Comparison of ENCODE assay signal across 10 mouse cellular contexts in genomic region chr4:141049476-141049835, GRCm38 (mm10). TPM values are rescaled to one million over a fixed set of nuclear protein-coding genes. Genes with fewer than 3 reads are reported as not detected.
DNase-seq lines count a peak whose midpoint lies in the region; ATAC-seq lines count a peak whose summit lies in the region.
"Had no signal": no experiment of that assay in that cellular context is flagged by ENCODE, and none has a peak within 500 bp of the region (broad histone marks: within the 10 kb centered on the region; RNA-seq: fewer than 3 reads in every experiment).

No protein-coding gene starts in this region.

- H3K9ac ChIP-seq in embryonic facial prominence, embryonic 12.5 days: peak overlapping the region; percentile 29; the same call in 1 of the 2 replicates
- 0 out of 2 replicates have a peak overlapping the region, but pooled peaks have one; percentile 32 for H3K9ac ChIP-seq in kidney, embryonic 16.5 days (replicated peaks; ENCODE audit: low read length)
- H3K9ac ChIP-seq in midbrain, embryonic 16.5 days (ENCODE audit: low read depth, low read length): peak overlapping the region; percentile 59
- H3K9ac ChIP-seq in heart, embryonic 11.5 days (ENCODE audit: low read depth, low read length): no peak overlapping the region

- H3K4me3 ChIP-seq in embryonic facial prominence, embryonic 12.5 days: no peak overlapping the region
- no peak overlapping the region for H3K4me3 ChIP-seq in kidney, embryonic 16.5 days (ENCODE audit: low read length)
- 0 out of 2 replicates have a peak overlapping the region, but pooled peaks have one; percentile 3 for H3K4me3 ChIP-seq in midbrain, embryonic 16.5 days (ENCODE audit: low read depth, low read length)
- H3K4me3 ChIP-seq in heart, embryonic 11.5 days (ENCODE audit: low read depth, low read length): no peak overlapping the region

- WGBS in embryonic facial prominence, embryonic 12.5 days: 39% methylated on average over 4 of the region's 4 CpGs
- WGBS in kidney, embryonic 16.5 days: 22% methylated on average over 4 of the region's 4 CpGs
- WGBS in midbrain, embryonic 16.5 days: 13% methylated on average over 4 of the region's 4 CpGs
- WGBS in heart, embryonic 11.5 days (ENCODE audit: insufficient replicate concordance): 60% methylated on average over 4 of the region's 4 CpGs

- H3K4me2 ChIP-seq in embryonic facial prominence, embryonic 12.5 days (replicated peaks): no peak overlapping the region
- no peak overlapping the region for H3K4me2 ChIP-seq in kidney, embryonic 16.5 days (replicated peaks; ENCODE audit: low read depth, low read length)
- peak overlapping the region; percentile 45 for H3K4me2 ChIP-seq in midbrain, embryonic 16.5 days (ENCODE audit: low read length)
- no peak overlapping the region for H3K4me2 ChIP-seq in heart, embryonic 11.5 days

- ATAC-seq in embryonic facial prominence, embryonic 12.5 days (ENCODE audit: insufficient number of reproducible peaks, insufficient read depth, low FRiP score, low TSS enrichment): no peak
- ATAC-seq in kidney, embryonic 16.5 days (ENCODE audit: low FRiP score, low TSS enrichment): no peak
- ATAC-seq in midbrain, embryonic 16.5 days: peak; percentile 65
- no peak for ATAC-seq in heart, embryonic 11.5 days (replicated peaks; ENCODE audit: insufficient number of reproducible peaks, low FRiP score, low TSS enrichment)
- ATAC-seq: Patski had no signal

- H3K27ac ChIP-seq in embryonic facial prominence, embryonic 12.5 days: 0 out of 2 replicates have a peak overlapping the region, but pooled peaks have one; percentile 18
- H3K27ac ChIP-seq in kidney, embryonic 16.5 days (ENCODE audit: low read length): peak overlapping the region; percentile 3; the same call in 1 of the 2 replicates
- peak overlapping the region; percentile 97 for H3K27ac ChIP-seq in midbrain, embryonic 16.5 days (ENCODE audit: low read length)
- no peak overlapping the region for H3K27ac ChIP-seq in heart, embryonic 11.5 days (ENCODE audit: low read depth, low read length)

- DNase-seq in brain, adult 2 months (ENCODE audit: low read depth, low spot score): peak; percentile 79
- DNase-seq in spleen, postnatal 10 days (ENCODE audit: low spot score in 2 of 2): no peak
- no peak for DNase-seq in spleen, postnatal 36 days (ENCODE audit: low spot score in 2 of 2)
- no peak for DNase-seq in c-Kit-positive CD71-positive TER-119-positive erythroid progenitor cells, embryonic 14.5 days (ENCODE audit: low spot score)

- H3K9me3 ChIP-seq in embryonic facial prominence, embryonic 12.5 days: no peaks in the 10 kb centered on the region
- no peaks in the 10 kb centered on the region for H3K9me3 ChIP-seq in kidney, embryonic 16.5 days (ENCODE audit: low read length)
- H3K9me3 ChIP-seq in midbrain, embryonic 16.5 days (replicated peaks; ENCODE audit: control insufficient read depth, low read length, poor library complexity, severe bottlenecking): no peaks in the 10 kb centered on the region
- H3K9me3 ChIP-seq in heart, embryonic 11.5 days (replicated peaks; ENCODE audit: control insufficient read depth, low read length): no peaks in the 10 kb centered on the region

- peaks cover 18% of the 10 kb centered on the region for H3K4me1 ChIP-seq in embryonic facial prominence, embryonic 12.5 days
- peaks cover 70% of the 10 kb centered on the region for H3K4me1 ChIP-seq in kidney, embryonic 16.5 days (ENCODE audit: insufficient read depth, low read length)
- peaks cover 54% of the 10 kb centered on the region for H3K4me1 ChIP-seq in midbrain, embryonic 16.5 days (ENCODE audit: control insufficient read depth, insufficient read depth, low read length)
- H3K4me1 ChIP-seq in heart, embryonic 11.5 days (ENCODE audit: control insufficient read depth, insufficient read depth, low read length): peaks cover 12% of the 10 kb centered on the region; the same call in 1 of the 2 replicates

- peaks cover 21% of the 10 kb centered on the region for H3K36me3 ChIP-seq in embryonic facial prominence, embryonic 12.5 days
- peaks cover 14% of the 10 kb centered on the region; the same call in 1 of the 2 replicates for H3K36me3 ChIP-seq in kidney, embryonic 16.5 days (ENCODE audit: insufficient read depth, low read length)
- 0 out of 2 replicates have a peak, but pooled peaks cover 3% of the 10 kb centered on the region for H3K36me3 ChIP-seq in midbrain, embryonic 16.5 days (ENCODE audit: control insufficient read depth, insufficient read depth, low read length)
- H3K36me3 ChIP-seq in heart, embryonic 11.5 days (ENCODE audit: control insufficient read depth, insufficient read depth, low read length): peaks cover 6% of the 10 kb centered on the region

- no peaks in the 10 kb centered on the region for H3K27me3 ChIP-seq in embryonic facial prominence, embryonic 12.5 days
- no peaks in the 10 kb centered on the region for H3K27me3 ChIP-seq in kidney, embryonic 16.5 days (ENCODE audit: insufficient read depth, low read length)
- H3K27me3 ChIP-seq in midbrain, embryonic 16.5 days (ENCODE audit: control insufficient read depth, insufficient read depth, low read depth, low read length): no peaks in the 10 kb centered on the region
- H3K27me3 ChIP-seq in heart, embryonic 11.5 days (ENCODE audit: control insufficient read depth, insufficient read depth, low read length): no peaks in the 10 kb centered on the region
- H3K27me3 ChIP-seq: Patski had no signal

RNA-seq across cellular contexts. Expression of gene Crocc, which starts 10.9 kb away (rescaled TPM):
- 13.2 TPM in 2 replicates for polyA plus RNA-seq in embryonic facial prominence, embryonic 12.5 days (2016; fragmentation: Nextera tagmentation; extraction: Ambion mirVana)
- polyA plus RNA-seq in kidney, embryonic 16.5 days (2015; fragmentation: Nextera tagmentation; extraction: Ambion mirVana): 10.1 and 11.3 TPM in 2 replicates
- polyA plus RNA-seq in midbrain, embryonic 16.5 days (2015; fragmentation: Nextera tagmentation; extraction: Ambion mirVana): 5.3 and 6.3 TPM in 2 replicates
- 4.5 and 4.7 TPM in 2 replicates for polyA plus RNA-seq in heart, embryonic 11.5 days (2014; fragmentation: Nextera tagmentation; extraction: Ambion mirVana)

RNA-seq across cellular contexts. Expression of gene Necap2, which starts 28.7 kb away (rescaled TPM):
- polyA plus RNA-seq in embryonic facial prominence, embryonic 12.5 days (2016; fragmentation: Nextera tagmentation; extraction: Ambion mirVana): 79.8 and 84.5 TPM in 2 replicates
- 94.5 and 99.0 TPM in 2 replicates for polyA plus RNA-seq in kidney, embryonic 16.5 days (2015; fragmentation: Nextera tagmentation; extraction: Ambion mirVana)
- 52.5 and 55.9 TPM in 2 replicates for polyA plus RNA-seq in midbrain, embryonic 16.5 days (2015; fragmentation: Nextera tagmentation; extraction: Ambion mirVana)
- polyA plus RNA-seq in heart, embryonic 11.5 days (2014; fragmentation: Nextera tagmentation; extraction: Ambion mirVana): 34.4 and 41.9 TPM in 2 replicates

RNA-seq across cellular contexts. Expression of gene Spata21, which starts 38.7 kb away (rescaled TPM):
- polyA plus RNA-seq in embryonic facial prominence, embryonic 12.5 days (2016; fragmentation: Nextera tagmentation; extraction: Ambion mirVana): 0.14 TPM in 1 of 2 replicates, not detected in the other
- 0.51 and 0.59 TPM in 2 replicates for polyA plus RNA-seq in kidney, embryonic 16.5 days (2015; fragmentation: Nextera tagmentation; extraction: Ambion mirVana)
- polyA plus RNA-seq in midbrain, embryonic 16.5 days (2015; fragmentation: Nextera tagmentation; extraction: Ambion mirVana): 0.39 TPM in 1 of 2 replicates, not detected in the other
- polyA plus RNA-seq in heart, embryonic 11.5 days (2014; fragmentation: Nextera tagmentation; extraction: Ambion mirVana): 0.64 TPM in 1 of 2 replicates, not detected in the other
- polyA plus RNA-seq: large intestine, adult 2 months; Patski had no signal

RNA-seq across cellular contexts. Expression of gene Mfap2, which starts 39.2 kb away (rescaled TPM):
- polyA plus RNA-seq in embryonic facial prominence, embryonic 12.5 days (2016; fragmentation: Nextera tagmentation; extraction: Ambion mirVana): 646 and 656 TPM in 2 replicates
- 442 and 470 TPM in 2 replicates for polyA plus RNA-seq in kidney, embryonic 16.5 days (2015; fragmentation: Nextera tagmentation; extraction: Ambion mirVana)
- 121 and 141 TPM in 2 replicates for polyA plus RNA-seq in midbrain, embryonic 16.5 days (2015; fragmentation: Nextera tagmentation; extraction: Ambion mirVana)
- 246 and 248 TPM in 2 replicates for polyA plus RNA-seq in heart, embryonic 11.5 days (2014; fragmentation: Nextera tagmentation; extraction: Ambion mirVana)
